ENCODE assay signal across 18 mouse cellular contexts in the genomic region with DNA sequence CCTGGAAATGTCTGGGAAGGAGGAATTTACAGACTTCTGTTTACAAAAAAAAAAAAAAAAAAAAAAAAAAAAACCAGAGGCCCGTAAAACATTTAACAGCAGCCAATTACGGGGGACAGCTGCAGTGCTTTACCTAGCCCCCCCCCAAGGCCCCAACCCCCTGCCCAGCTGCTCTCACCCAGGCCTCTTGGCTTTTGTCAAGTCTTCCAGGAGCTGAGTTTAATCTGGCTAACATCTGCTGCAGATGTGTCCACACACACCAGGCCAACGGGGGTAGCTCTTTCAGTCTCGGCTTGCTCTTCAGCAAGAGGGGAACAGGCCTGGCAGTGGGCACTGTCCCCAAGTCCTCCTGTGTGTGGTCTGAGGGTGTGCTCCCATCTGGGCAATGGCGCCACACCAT. TPM values are rescaled to one million over a fixed set of nuclear protein-coding genes. Genes with fewer than 3 reads are reported as not detected.
A peak's percentile ranks its signal among the peaks of the same experiment; 100 is the strongest.
DNase-seq lines count a peak whose midpoint lies in the region; ATAC-seq lines count a peak whose summit lies in the region.
"Had no signal": no experiment of that assay in that cellular context is flagged by ENCODE, and none has a peak within 500 bp of the region (broad histone marks: within the 10 kb centered on the region; RNA-seq: fewer than 3 reads in every experiment).

No protein-coding gene starts in this region.

- no peak for DNase-seq in left cerebral cortex, postnatal 14 days (ENCODE audit: low spot score in 2 of 2)
- DNase-seq: cerebellum, adult 11 months; cerebellum, postnatal 36 days; gastrocnemius, postnatal 14 days; heart, postnatal 4 days; kidney, adult 11 months; kidney, postnatal 36 days; layer of hippocampus, postnatal 36 days; lung, postnatal 14 days; thymus, postnatal 25 days had no signal

- peaks cover 43% of the 10 kb centered on the region for H3K27me3 ChIP-seq in forebrain, embryonic 13.5 days
- no peaks in the 10 kb centered on the region for H3K27me3 ChIP-seq in forebrain, embryonic 15.5 days
- no peaks in the 10 kb centered on the region; the same call in 1 of the 2 replicates for H3K27me3 ChIP-seq in midbrain, embryonic 12.5 days
- no peaks in the 10 kb centered on the region for H3K27me3 ChIP-seq in midbrain, embryonic 16.5 days (ENCODE audit: control insufficient read depth, insufficient read depth, low read depth, low read length)
- no peaks in the 10 kb centered on the region for H3K27me3 ChIP-seq in embryonic facial prominence, embryonic 15.5 days
- peaks cover 6% of the 10 kb centered on the region; the same call in 1 of the 2 replicates for H3K27me3 ChIP-seq in limb, embryonic 15.5 days
- H3K27me3 ChIP-seq: heart, embryonic 12.5 days had no signal

- H3K4me2 ChIP-seq in forebrain, embryonic 13.5 days: no peak overlapping the region
- H3K4me2 ChIP-seq in forebrain, embryonic 15.5 days (replicated peaks): no peak overlapping the region
- H3K4me2 ChIP-seq in midbrain, embryonic 12.5 days (replicated peaks): no peak overlapping the region
- H3K4me2 ChIP-seq in midbrain, embryonic 16.5 days (ENCODE audit: low read length): no peak overlapping the region
- no peak overlapping the region for H3K4me2 ChIP-seq in embryonic facial prominence, embryonic 15.5 days (replicated peaks)
- H3K4me2 ChIP-seq in limb, embryonic 15.5 days: no peak overlapping the region
- H3K4me2 ChIP-seq: heart, embryonic 12.5 days had no signal

- intact Hi-C loops in left cerebral cortex, postnatal 14 days (cut with DNase I): loop anchor here (5.0 kb wide), 1 partner anchor 42 kb away; no protein-coding TSS in a partner anchor

- ATAC-seq in forebrain, embryonic 13.5 days: no peak
- no peak for ATAC-seq in forebrain, embryonic 15.5 days (replicated peaks)
- ATAC-seq in midbrain, embryonic 12.5 days (ENCODE audit: low FRiP score, low read depth): no peak
- ATAC-seq in midbrain, embryonic 16.5 days: no peak
- ATAC-seq in embryonic facial prominence, embryonic 15.5 days (ENCODE audit: insufficient number of reproducible peaks, low FRiP score, low TSS enrichment, low read depth): no peak
- no peak for ATAC-seq in limb, embryonic 15.5 days (ENCODE audit: insufficient number of reproducible peaks, low FRiP score, low TSS enrichment, low read depth)

- no peak overlapping the region for H3K9ac ChIP-seq in forebrain, embryonic 13.5 days
- H3K9ac ChIP-seq in forebrain, embryonic 15.5 days (replicated peaks): no peak overlapping the region
- no peak overlapping the region for H3K9ac ChIP-seq in midbrain, embryonic 12.5 days (replicated peaks)
- no peak overlapping the region for H3K9ac ChIP-seq in midbrain, embryonic 16.5 days (ENCODE audit: low read depth, low read length)
- H3K9ac ChIP-seq in embryonic facial prominence, embryonic 15.5 days: no peak overlapping the region
- H3K9ac ChIP-seq in limb, embryonic 15.5 days: no peak overlapping the region
- H3K9ac ChIP-seq: heart, embryonic 12.5 days; liver, embryonic 14.5 days had no signal

- peak overlapping the region; percentile 35; the same call in 1 of the 2 replicates for H3K27ac ChIP-seq in forebrain, embryonic 13.5 days
- no peak overlapping the region for H3K27ac ChIP-seq in forebrain, embryonic 15.5 days (replicated peaks)
- H3K27ac ChIP-seq in midbrain, embryonic 12.5 days (replicated peaks): 0 out of 2 replicates have a peak overlapping the region, but pooled peaks have one; percentile 15
- no peak overlapping the region for H3K27ac ChIP-seq in midbrain, embryonic 16.5 days (ENCODE audit: low read length)
- H3K27ac ChIP-seq in embryonic facial prominence, embryonic 15.5 days (replicated peaks): peak overlapping the region; percentile 51; the same call in 1 of the 2 replicates
- H3K27ac ChIP-seq in limb, embryonic 15.5 days: 0 out of 2 replicates have a peak overlapping the region, but pooled peaks have one; percentile 54
- H3K27ac ChIP-seq: liver, embryonic 14.5 days had no signal

- WGBS in forebrain, embryonic 13.5 days: 58% methylated on average over 5 of the region's 5 CpGs
- 64% methylated on average over 5 of the region's 5 CpGs for WGBS in forebrain, embryonic 15.5 days
- 61% methylated on average over 4 of the region's 5 CpGs for WGBS in midbrain, embryonic 12.5 days
- 54% methylated on average over 3 of the region's 5 CpGs for WGBS in midbrain, embryonic 16.5 days
- WGBS in embryonic facial prominence, embryonic 15.5 days: 41% methylated on average over 5 of the region's 5 CpGs
- WGBS in limb, embryonic 15.5 days: 13% methylated on average over 5 of the region's 5 CpGs

- H3K4me1 ChIP-seq in forebrain, embryonic 13.5 days: peaks cover 96% of the 10 kb centered on the region
- H3K4me1 ChIP-seq in forebrain, embryonic 15.5 days: peaks cover 85% of the 10 kb centered on the region
- H3K4me1 ChIP-seq in midbrain, embryonic 12.5 days: peaks cover 90% of the 10 kb centered on the region
- H3K4me1 ChIP-seq in midbrain, embryonic 16.5 days (ENCODE audit: control insufficient read depth, insufficient read depth, low read length): peaks cover 46% of the 10 kb centered on the region
- H3K4me1 ChIP-seq in embryonic facial prominence, embryonic 15.5 days: peaks cover 91% of the 10 kb centered on the region
- peaks cover 82% of the 10 kb centered on the region for H3K4me1 ChIP-seq in limb, embryonic 15.5 days

- no peaks in the 10 kb centered on the region for H3K9me3 ChIP-seq in forebrain, embryonic 13.5 days (replicated peaks)
- no peaks in the 10 kb centered on the region for H3K9me3 ChIP-seq in forebrain, embryonic 15.5 days
- H3K9me3 ChIP-seq in midbrain, embryonic 12.5 days: no peaks in the 10 kb centered on the region
- H3K9me3 ChIP-seq in midbrain, embryonic 16.5 days (replicated peaks; ENCODE audit: control insufficient read depth, low read length, poor library complexity, severe bottlenecking): no peaks in the 10 kb centered on the region
- no peaks in the 10 kb centered on the region for H3K9me3 ChIP-seq in embryonic facial prominence, embryonic 15.5 days (replicated peaks)
- no peaks in the 10 kb centered on the region for H3K9me3 ChIP-seq in limb, embryonic 15.5 days
- H3K9me3 ChIP-seq: heart, embryonic 12.5 days had no signal

- peaks cover 20% of the 10 kb centered on the region; the same call in 1 of the 2 replicates for H3K36me3 ChIP-seq in forebrain, embryonic 13.5 days (ENCODE audit: poor library complexity, severe bottlenecking)
- H3K36me3 ChIP-seq in forebrain, embryonic 15.5 days: 0 out of 2 replicates have a peak, but pooled peaks cover 3% of the 10 kb centered on the region
- H3K36me3 ChIP-seq in midbrain, embryonic 12.5 days: peaks cover 59% of the 10 kb centered on the region
- H3K36me3 ChIP-seq in midbrain, embryonic 16.5 days (ENCODE audit: control insufficient read depth, insufficient read depth, low read length): no peaks in the 10 kb centered on the region
- H3K36me3 ChIP-seq in embryonic facial prominence, embryonic 15.5 days: no peaks in the 10 kb centered on the region
- H3K36me3 ChIP-seq in limb, embryonic 15.5 days: no peaks in the 10 kb centered on the region

- no peak overlapping the region for H3K4me3 ChIP-seq in forebrain, embryonic 13.5 days
- H3K4me3 ChIP-seq in forebrain, embryonic 15.5 days: no peak overlapping the region
- H3K4me3 ChIP-seq in midbrain, embryonic 12.5 days: no peak overlapping the region
- no peak overlapping the region for H3K4me3 ChIP-seq in midbrain, embryonic 16.5 days (ENCODE audit: low read depth, low read length)
- no peak overlapping the region for H3K4me3 ChIP-seq in embryonic facial prominence, embryonic 15.5 days (replicated peaks)
- no peak overlapping the region for H3K4me3 ChIP-seq in limb, embryonic 15.5 days
- H3K4me3 ChIP-seq: heart, embryonic 12.5 days had no signal

RNA-seq across cellular contexts. Expression of gene Bahcc1, which starts 32.7 kb away (rescaled TPM):
- polyA plus RNA-seq in forebrain, embryonic 13.5 days (2015; fragmentation: Nextera tagmentation; extraction: Ambion mirVana): 17.2 TPM in 2 replicates
- 15.4 and 16.1 TPM in 2 replicates for polyA plus RNA-seq in forebrain, embryonic 15.5 days (2015; fragmentation: Nextera tagmentation; extraction: Ambion mirVana)
- polyA plus RNA-seq in midbrain, embryonic 12.5 days (2016; fragmentation: Nextera tagmentation; extraction: Ambion mirVana): 25.1 and 26.1 TPM in 2 replicates
- polyA plus RNA-seq in midbrain, embryonic 16.5 days (2015; fragmentation: Nextera tagmentation; extraction: Ambion mirVana): 9.7 and 13.7 TPM in 2 replicates
- 7.9 and 9.3 TPM in 2 replicates for polyA plus RNA-seq in embryonic facial prominence, embryonic 15.5 days (2015; fragmentation: Nextera tagmentation; extraction: Ambion mirVana)
- polyA plus RNA-seq in limb, embryonic 15.5 days (2015; fragmentation: Nextera tagmentation; extraction: Ambion mirVana): 5.8 and 6.7 TPM in 2 replicates
- 10 to 100 TPM; 16.4 to 17.6 TPM for total RNA-seq in left cerebral cortex, postnatal 14 days (2021)

Comparison
In these comparisons a context has a peak if more than half of its experiments do, and no peak if none do; other contexts are left out.
1. H3K27ac ChIP-seq: peak in forebrain, embryonic 13.5 days (single experiment), midbrain, embryonic 12.5 days (single experiment), embryonic facial prominence, embryonic 15.5 days (single experiment) and limb, embryonic 15.5 days (single experiment); none in forebrain, embryonic 15.5 days (single experiment) and midbrain, embryonic 16.5 days (single experiment).